Mouse (Mus musculus): ENCODE measurements at regions not wholly inside any gene's neighbourhood (a gene's known extent, or its start where the extent isn't known, plus 50 kb on each side); places are given as distances from the start of the nearest gene placed in this dataset.

DNA sequence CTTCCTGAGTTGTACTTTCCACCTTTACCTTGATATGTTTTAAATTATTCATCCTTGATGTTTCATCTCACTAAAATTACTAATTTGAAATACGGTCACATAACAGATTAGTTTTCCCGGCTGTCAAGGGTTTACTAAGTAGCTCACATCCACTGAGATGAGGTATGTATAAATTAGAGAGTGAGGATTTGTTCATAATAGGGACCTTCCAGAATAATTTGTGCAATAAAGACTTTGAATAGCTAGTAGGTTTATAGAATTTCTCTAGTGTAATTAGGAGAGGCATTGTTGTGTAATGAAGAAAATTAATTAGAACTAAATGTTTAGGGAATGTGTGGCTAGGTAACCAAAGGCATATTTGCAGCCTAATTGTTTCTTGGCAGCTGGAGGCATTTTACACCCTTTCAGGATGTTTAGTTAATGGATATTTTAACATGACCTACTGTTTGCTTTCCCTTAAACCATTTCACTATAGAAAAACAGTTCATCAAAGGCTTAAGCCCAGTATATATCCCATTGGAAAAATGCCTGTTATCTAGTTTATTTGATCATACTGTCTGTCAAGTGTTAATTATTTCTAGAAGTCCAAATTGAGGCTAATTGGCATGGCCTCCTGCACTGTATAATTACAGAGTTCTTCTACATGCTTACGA is 70.8 kb downstream of the Mat2b start:
- no peak overlapping the region for H3K9ac ChIP-seq (ENCODE audit: low read length)
- no peak for ATAC-seq (ENCODE audit: low read depth)
- H3K9me3 ChIP-seq (ENCODE audit: control insufficient read depth, low read length): no peaks in the 10 kb centered on the region
- no peak overlapping the region for H3K4me3 ChIP-seq (ENCODE audit: low read length)
- 87% methylated on average over 3 of the region's 3 CpGs for WGBS
- H3K4me1 ChIP-seq (replicated peaks; ENCODE audit: control insufficient read depth, insufficient read depth, low read length): no peaks in the 10 kb centered on the region
- H3K27me3 ChIP-seq (ENCODE audit: control insufficient read depth, insufficient read depth, low read depth, low read length): no peaks in the 10 kb centered on the region
- no peak overlapping the region for H3K4me2 ChIP-seq (ENCODE audit: low read depth, low read length)
- H3K36me3 ChIP-seq (ENCODE audit: control insufficient read depth, insufficient read depth, low read length): no peaks in the 10 kb centered on the region
- H3K27ac ChIP-seq (ENCODE audit: low read length): no peak overlapping the region

- H3K27me3 ChIP-seq (ENCODE audit: control insufficient read depth, insufficient read depth, low read depth, low read length): no peaks in the 10 kb centered on the region
- no peaks in the 10 kb centered on the region for H3K9me3 ChIP-seq (ENCODE audit: control insufficient read depth, low read length)
- no peak overlapping the region for H3K4me2 ChIP-seq (ENCODE audit: low read depth, low read length)
- WGBS: 58% methylated on average over 7 of the region's 7 CpGs
- no peak overlapping the region for H3K9ac ChIP-seq (ENCODE audit: low read length)
- ATAC-seq (ENCODE audit: low read depth): no peak
- H3K27ac ChIP-seq (ENCODE audit: low read length): no peak overlapping the region
- H3K4me1 ChIP-seq (replicated peaks; ENCODE audit: control insufficient read depth, insufficient read depth, low read length): no peaks in the 10 kb centered on the region
- H3K4me3 ChIP-seq (ENCODE audit: low read length): no peak overlapping the region
- H3K36me3 ChIP-seq (ENCODE audit: control insufficient read depth, insufficient read depth, low read length): no peaks in the 10 kb centered on the region
Observed at GRCm38 (mm10) chr11:40620036-40620435, 75.0 kb downstream of the Mat2b start.

- H3K4me3 ChIP-seq (ENCODE audit: low read length): no peak overlapping the region
- no peaks in the 10 kb centered on the region for H3K9me3 ChIP-seq (ENCODE audit: control insufficient read depth, low read length)
- no peak for ATAC-seq (ENCODE audit: low read depth)
- no peaks in the 10 kb centered on the region for H3K27me3 ChIP-seq (ENCODE audit: control insufficient read depth, insufficient read depth, low read depth, low read length)
- no peak overlapping the region for H3K9ac ChIP-seq (ENCODE audit: low read length)
- WGBS: 96% methylated on average over 9 of the region's 9 CpGs
- H3K4me2 ChIP-seq (ENCODE audit: low read depth, low read length): no peak overlapping the region
- H3K27ac ChIP-seq (ENCODE audit: low read length): no peak overlapping the region
- no peaks in the 10 kb centered on the region for H3K36me3 ChIP-seq (ENCODE audit: control insufficient read depth, insufficient read depth, low read length)
- H3K4me1 ChIP-seq (replicated peaks; ENCODE audit: control insufficient read depth, insufficient read depth, low read length): no peaks in the 10 kb centered on the region; the same call in 1 of the 2 replicates
Observed at GRCm38 (mm10) chr11:40603008-40603407, 92.0 kb downstream of the Mat2b start.

GRCm38 (mm10) chr11:40601572-40601909 is 93.5 kb downstream of the Mat2b start:
- ATAC-seq (ENCODE audit: low read depth): no peak
- no peaks in the 10 kb centered on the region for H3K36me3 ChIP-seq (ENCODE audit: control insufficient read depth, insufficient read depth, low read length)
- H3K9ac ChIP-seq (ENCODE audit: low read length): no peak overlapping the region
- WGBS: 0% methylated on average over 1 of the region's 1 CpGs
- no peak overlapping the region for H3K4me2 ChIP-seq (ENCODE audit: low read depth, low read length)
- H3K27ac ChIP-seq (ENCODE audit: low read length): no peak overlapping the region
- no peaks in the 10 kb centered on the region for H3K9me3 ChIP-seq (ENCODE audit: control insufficient read depth, low read length)
- no peaks in the 10 kb centered on the region for H3K27me3 ChIP-seq (ENCODE audit: control insufficient read depth, insufficient read depth, low read depth, low read length)
- no peak overlapping the region for H3K4me3 ChIP-seq (ENCODE audit: low read length)
- H3K4me1 ChIP-seq (replicated peaks; ENCODE audit: control insufficient read depth, insufficient read depth, low read length): no peaks in the 10 kb centered on the region; the same call in 1 of the 2 replicates

- ATAC-seq (ENCODE audit: low read depth): no peak
Observed at GRCm38 (mm10) chr11:40600773-40601571, 94.0 kb downstream of the Mat2b start.

DNA sequence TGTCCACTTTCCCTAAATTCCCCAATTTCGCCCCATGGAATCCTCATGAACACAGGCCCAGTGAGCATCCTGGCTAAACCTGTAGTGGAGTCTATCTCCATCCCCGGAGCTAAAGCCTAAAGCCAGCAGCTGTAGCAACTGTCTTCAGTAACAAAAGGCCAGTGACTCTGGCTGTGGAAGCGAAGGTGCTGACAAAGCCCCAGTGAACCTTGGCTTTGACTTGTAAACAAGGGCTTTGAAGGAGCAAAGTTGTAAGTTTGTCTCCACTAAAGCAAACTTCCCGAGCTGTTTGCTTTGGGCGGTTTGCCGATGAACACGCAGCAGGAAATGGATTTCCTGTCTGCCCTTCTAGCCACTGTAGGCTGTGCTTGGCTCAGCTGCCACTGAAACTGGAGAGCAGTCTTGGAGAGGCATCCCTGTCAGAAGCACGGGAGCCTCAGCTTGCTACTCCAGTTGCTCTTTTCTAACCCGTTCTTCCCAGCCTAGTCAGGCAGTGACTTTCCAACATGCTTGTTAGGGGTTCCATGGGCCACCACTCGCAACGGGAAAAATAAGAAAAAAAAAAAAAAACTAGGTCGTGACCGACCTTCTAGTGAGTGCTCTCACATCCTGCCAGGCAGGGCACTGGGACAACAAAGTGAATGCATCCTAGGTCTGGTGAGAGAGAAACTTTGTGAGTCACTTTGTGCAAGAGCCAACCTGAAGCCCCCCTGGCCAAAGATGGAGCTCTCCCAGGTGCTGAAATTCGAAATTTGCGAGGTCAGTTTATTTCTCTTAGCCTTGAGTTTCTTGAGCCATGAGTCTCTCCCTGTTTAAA is 94.8 kb downstream of the Mat2b start:
- Histone ChIP-seq H3K27ac (ENCODE audit: low read length) (no peak overlapping the region), H3K27me3 (ENCODE audit: control insufficient read depth, insufficient read depth, low read depth, low read length) (no peaks in the 10 kb centered on the region), H3K9ac (ENCODE audit: low read length) (no peak overlapping the region), H3K4me3 (ENCODE audit: low read length) (no peak overlapping the region), H3K36me3 (ENCODE audit: control insufficient read depth, insufficient read depth, low read length) (no peaks in the 10 kb centered on the region), H3K9me3 (ENCODE audit: control insufficient read depth, low read length) (no peaks in the 10 kb centered on the region), H3K4me2 (ENCODE audit: low read depth, low read length) (peak overlapping the region; percentile 41), H3K4me1 (replicated peaks; ENCODE audit: control insufficient read depth, insufficient read depth, low read length) (no peaks in the 10 kb centered on the region; the same call in 1 of the 2 replicates)
- peak; percentile 49 for ATAC-seq (ENCODE audit: low read depth)
- WGBS: 3% methylated on average over 15 of the region's 15 CpGs

More at GRCm38 (mm10) chr11:40600773-40601571, 94.0 kb downstream of the Mat2b start:
- Histone ChIP-seq H3K27me3 (ENCODE audit: control insufficient read depth, insufficient read depth, low read depth, low read length) (no peaks in the 10 kb centered on the region), H3K4me1 (replicated peaks; ENCODE audit: control insufficient read depth, insufficient read depth, low read length) (no peaks in the 10 kb centered on the region; the same call in 1 of the 2 replicates), H3K9me3 (ENCODE audit: control insufficient read depth, low read length) (no peaks in the 10 kb centered on the region), H3K36me3 (ENCODE audit: control insufficient read depth, insufficient read depth, low read length) (no peaks in the 10 kb centered on the region), H3K4me2 (ENCODE audit: low read depth, low read length) (no peak overlapping the region), H3K9ac (ENCODE audit: low read length) (no peak overlapping the region), H3K4me3 (ENCODE audit: low read length) (no peak overlapping the region), H3K27ac (ENCODE audit: low read length) (no peak overlapping the region)
- 12% methylated on average over 11 of the region's 11 CpGs for WGBS

DNA sequence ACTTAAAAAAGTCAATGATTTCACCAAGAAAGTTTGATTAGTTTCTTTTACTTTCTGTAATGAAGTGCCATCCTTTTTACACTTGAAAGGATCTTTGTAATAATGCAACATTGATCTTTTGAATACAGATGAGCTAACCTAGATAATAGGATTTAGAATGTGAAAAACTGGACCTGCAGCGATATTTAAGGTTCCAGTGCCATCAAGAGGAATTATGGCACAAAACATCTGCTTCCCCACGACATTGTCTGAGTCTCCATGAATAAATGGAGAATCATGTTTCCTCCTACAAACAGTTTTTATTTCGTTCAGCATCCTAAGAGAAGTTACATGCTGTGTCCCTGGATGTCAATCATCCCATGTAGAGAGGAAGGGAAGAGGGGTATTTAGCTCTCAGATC is 98.7 kb downstream of the Mat2b start:
- Histone ChIP-seq H3K27me3 (ENCODE audit: control insufficient read depth, insufficient read depth, low read depth, low read length) (no peaks in the 10 kb centered on the region), H3K4me1 (replicated peaks; ENCODE audit: control insufficient read depth, insufficient read depth, low read length) (no peaks in the 10 kb centered on the region; the same call in 1 of the 2 replicates), H3K27ac (ENCODE audit: low read length) (no peak overlapping the region), H3K4me3 (ENCODE audit: low read length) (no peak overlapping the region), H3K9me3 (ENCODE audit: control insufficient read depth, low read length) (no peaks in the 10 kb centered on the region), H3K4me2 (ENCODE audit: low read depth, low read length) (no peak overlapping the region), H3K9ac (ENCODE audit: low read length) (no peak overlapping the region), H3K36me3 (ENCODE audit: control insufficient read depth, insufficient read depth, low read length) (no peaks in the 10 kb centered on the region)
- no peak for ATAC-seq (ENCODE audit: low read depth)
- 47% methylated on average over 3 of the region's 3 CpGs for WGBS

DNA sequence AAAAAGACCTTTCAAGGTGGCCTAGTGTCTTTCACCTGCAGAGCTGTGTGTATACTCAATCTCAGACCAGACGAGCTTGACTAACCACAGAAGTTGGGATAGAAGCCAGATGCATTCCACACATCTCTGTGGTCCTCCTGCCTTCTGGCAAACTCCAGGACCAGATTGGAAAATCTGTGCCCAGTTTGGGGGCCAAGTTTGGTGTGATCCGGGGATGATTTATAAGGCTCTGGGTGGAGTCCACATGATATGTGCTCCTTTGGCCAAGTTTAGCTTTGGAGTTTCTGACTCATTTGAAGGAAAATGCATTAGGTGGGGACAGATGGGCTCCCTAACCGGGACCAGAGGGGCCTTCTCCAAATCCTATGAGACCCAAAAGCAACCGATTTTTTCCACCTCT is 102.9 kb downstream of the Mat2b start:
- H3K9me3 ChIP-seq (ENCODE audit: control insufficient read depth, low read length): no peaks in the 10 kb centered on the region
- no peaks in the 10 kb centered on the region for H3K4me1 ChIP-seq (replicated peaks; ENCODE audit: control insufficient read depth, insufficient read depth, low read length)
- H3K36me3 ChIP-seq (ENCODE audit: control insufficient read depth, insufficient read depth, low read length): no peaks in the 10 kb centered on the region
- no peak overlapping the region for H3K4me2 ChIP-seq (ENCODE audit: low read depth, low read length)
- ATAC-seq (ENCODE audit: low read depth): no peak
- WGBS: 51% methylated on average over 4 of the region's 4 CpGs
- H3K27ac ChIP-seq (ENCODE audit: low read length): no peak overlapping the region
- H3K27me3 ChIP-seq (ENCODE audit: control insufficient read depth, insufficient read depth, low read depth, low read length): no peaks in the 10 kb centered on the region
- no peak overlapping the region for H3K4me3 ChIP-seq (ENCODE audit: low read length)
- no peak overlapping the region for H3K9ac ChIP-seq (ENCODE audit: low read length)

- H3K9me3 ChIP-seq (ENCODE audit: control insufficient read depth, low read length): no peaks in the 10 kb centered on the region
- H3K4me3 ChIP-seq (ENCODE audit: low read length): no peak overlapping the region
- no peak overlapping the region for H3K27ac ChIP-seq (ENCODE audit: low read length)
- WGBS: 15% methylated on average over 3 of the region's 3 CpGs
- no peak for ATAC-seq (ENCODE audit: low read depth)
- H3K9ac ChIP-seq (ENCODE audit: low read length): no peak overlapping the region
- H3K27me3 ChIP-seq (ENCODE audit: control insufficient read depth, insufficient read depth, low read depth, low read length): no peaks in the 10 kb centered on the region
- no peak overlapping the region for H3K4me2 ChIP-seq (ENCODE audit: low read depth, low read length)
- no peaks in the 10 kb centered on the region for H3K4me1 ChIP-seq (replicated peaks; ENCODE audit: control insufficient read depth, insufficient read depth, low read length)
- no peaks in the 10 kb centered on the region for H3K36me3 ChIP-seq (ENCODE audit: control insufficient read depth, insufficient read depth, low read length)
Observed at GRCm38 (mm10) chr11:40573758-40574139, 121.3 kb downstream of the Mat2b start.
